Mouse (Mus musculus) embryonic fibroblast, embryonic 13.5 days (primary cell): ENCODE measurements around the gene Syce1.

ENCODE experiments used
- CTCF ChIP-seq: IDR thresholded peaks from 2 replicates; pipeline ENCODE4 v1.5.1; 2011; ENCODE audit warnings: mild to moderate bottlenecking, control low read depth, low read length, moderate library complexity, borderline replicate concordance; ENCODE audit not compliant: insufficient read depth
- POLR2A ChIP-seq: IDR thresholded peaks from 2 replicates; pipeline ENCODE4 v1.6.1; 2011; ENCODE audit warnings: low read depth, mild to moderate bottlenecking, control low read depth, low read length, moderate library complexity

- TF ChIP-seq POLR2A, result no peak
- TF ChIP-seq CTCF, result no peak
Measured at GRCm38 (mm10) chr7:140765888-140766739, 21.5 kb downstream of the Syce1 start.
